Mouse (Mus musculus) lung, embryonic 14.5 days (tissue): ENCODE results near the gene Pip4p1. TPM values are rescaled to one million over a fixed set of nuclear protein-coding genes. Genes with fewer than 3 reads are reported as not detected.

ENCODE experiments used
- ATAC-seq: fragments of 200-750 bp; cut with Nextera tagmentation; 2 replicates; pipeline ENCODE4 v1.8.0; 2017; ENCODE audit warnings: mild to moderate bottlenecking, moderate TSS enrichment, moderate library complexity; ENCODE audit not compliant: insufficient read depth
- DNase-seq: peaks from one replicate; pipeline ENCODE4 v3.0.0-alpha.2; 2015
- H3K27ac ChIP-seq: fragments of 300-500 bp; sonication (generic); 2 replicates; pipeline ENCODE4 v1.5.1; 2014; ENCODE audit warnings: low read depth, mild to moderate bottlenecking, moderate library complexity
- H3K27me3 ChIP-seq: fragments of 300-500 bp; sonication (generic); 2 replicates; pipeline ENCODE4 v1.6.1; 2014; ENCODE audit warnings: low read length, control low read depth; ENCODE audit not compliant: insufficient read depth
- H3K36me3 ChIP-seq: fragments of 300-500 bp; sonication (generic); 2 replicates; pipeline ENCODE4 v1.6.1; 2014; ENCODE audit warnings: control low read depth; ENCODE audit not compliant: insufficient read depth
- H3K4me1 ChIP-seq: fragments of 300-500 bp; sonication (generic); 2 replicates; pipeline ENCODE4 v1.6.1; 2014; ENCODE audit warnings: antibody characterized with exemption, control low read depth; ENCODE audit not compliant: insufficient read depth
- H3K4me2 ChIP-seq: fragments of 300-500 bp; sonication (generic); 2 replicates; pipeline ENCODE4 v1.6.1; 2014; ENCODE audit warnings: mild to moderate bottlenecking
- H3K4me3 ChIP-seq: fragments of 300-500 bp; sonication (generic); 2 replicates; pipeline ENCODE4 v1.5.1; 2014; ENCODE audit warnings: low read depth, low read length
- H3K9ac ChIP-seq: fragments of 300-500 bp; sonication (generic); 2 replicates; pipeline ENCODE4 v1.6.1; 2014
- H3K9me3 ChIP-seq: fragments of 300-500 bp; sonication (generic); 2 replicates; pipeline ENCODE4 v1.6.1; 2016; ENCODE audit warnings: low read depth, low read length, control low read depth
- CTCF ChIP-seq: IDR thresholded peaks from 2 replicates; pipeline ENCODE4 v1.5.1; 2016; ENCODE audit warnings: antibody characterized with exemption, low read depth
- WGBS: fragments of 180-500 bp; shearing (Covaris S2); extraction: QIAGEN DNeasy Blood & Tissue Kit; methylation state at CpG from one replicate; pipeline ENCODE4 v1.1.7; 2014; 5-methylcytosine and 5-hydroxymethylcytosine counted together
- polyA plus RNA-seq: library from polyadenylated mRNA; unstranded; fragments of >200 nt; fragmentation: Nextera tagmentation; extraction: Ambion mirVana; gene quantifications from 2 replicates; pipeline ENCODE4 v1.2.1, GENCODE M21; 2014

Gene Pip4p1
- polyA plus RNA-seq, 1 experiment from 2014 or later, result 47.1 TPM

DNA sequence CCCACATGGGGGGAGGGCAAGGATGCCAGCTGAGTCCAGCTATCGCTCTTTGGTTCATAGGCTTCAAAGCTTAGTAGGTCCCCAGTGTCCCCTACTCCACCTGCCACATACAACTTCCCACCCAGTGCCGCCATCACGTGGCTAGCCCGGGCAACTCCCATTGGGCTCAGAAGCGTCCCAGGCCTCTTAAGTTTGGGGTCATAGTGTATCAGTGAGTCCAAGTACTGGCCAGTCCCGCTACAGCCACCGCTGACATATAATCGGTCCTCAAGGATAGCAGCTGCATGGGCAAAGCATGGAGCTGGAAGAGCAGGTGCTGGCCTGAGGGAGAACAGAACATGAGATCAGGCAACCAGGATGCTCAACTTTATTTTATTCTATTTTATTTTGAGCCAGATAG lies 39.0 kb downstream of the Pip4p1 start:
- no peak for TF ChIP-seq CTCF
- peaks cover 3% of the 10 kb centered on the region for H3K27me3 ChIP-seq
- ATAC-seq (no peak), DNase-seq (no peak)
- H3K27ac ChIP-seq, result no peak overlapping the region
- no peak overlapping the region for H3K4me2 ChIP-seq
- H3K36me3 ChIP-seq, result no peaks in the 10 kb centered on the region
- no peak overlapping the region for H3K9ac ChIP-seq
- H3K4me3 ChIP-seq, result no peak overlapping the region
- H3K4me1 ChIP-seq, result 0 out of 2 replicates have a peak, but pooled peaks cover 3% of the 10 kb centered on the region
- H3K9me3 ChIP-seq, result no peaks in the 10 kb centered on the region
- 89% methylated on average over 8 of the region's 8 CpGs for WGBS

DNA sequence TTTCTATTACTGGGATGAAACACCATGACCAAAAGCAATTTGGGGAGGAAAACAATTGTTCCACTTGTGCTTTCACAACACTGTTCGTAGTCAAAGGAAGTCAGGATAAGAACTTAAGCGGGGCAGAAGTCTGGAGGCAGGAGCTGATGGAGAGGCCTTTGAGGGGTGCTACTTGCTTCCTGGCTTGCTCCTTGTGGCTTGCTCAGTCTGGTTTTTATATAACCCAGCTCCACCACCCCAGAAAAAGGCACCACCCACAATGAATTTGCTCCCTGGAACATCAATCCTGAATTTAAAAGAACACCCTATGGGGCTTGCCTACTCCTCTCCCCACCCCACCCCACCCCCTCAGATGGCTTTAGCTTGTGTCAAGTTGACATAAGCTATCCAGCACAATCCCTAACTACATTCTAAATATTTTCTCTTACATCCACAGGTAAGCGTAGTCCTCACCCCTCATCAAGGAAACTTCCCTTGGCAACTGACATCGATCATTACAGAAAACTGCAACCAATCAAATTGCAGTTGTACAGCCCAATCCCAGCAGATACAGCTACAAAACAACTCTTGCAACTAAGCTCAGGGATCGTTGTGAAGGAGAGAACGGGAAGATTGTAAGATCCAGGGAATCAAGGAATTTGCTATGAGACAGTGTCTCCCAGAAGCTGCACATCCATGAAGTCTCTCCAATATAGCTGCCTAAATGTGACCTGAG lies 54.3 kb downstream of the Pip4p1 start:
- WGBS, result 83% methylated on average over 6 of the region's 6 CpGs

More for the DNA sequence above, 54.3 kb downstream of the Pip4p1 start:
- Histone ChIP-seq H3K4me3 (no peak overlapping the region), H3K36me3 (no peaks in the 10 kb centered on the region), H3K4me2 (no peak overlapping the region), H3K27ac (no peak overlapping the region), H3K9me3 (no peaks in the 10 kb centered on the region), H3K27me3 (no peaks in the 10 kb centered on the region), H3K4me1 (no peaks in the 10 kb centered on the region), H3K9ac (no peak overlapping the region)
- TF ChIP-seq CTCF, result no peak
- no peak for DNase-seq
- ATAC-seq, result no peak

Other genes starting within 250 kb of the Pip4p1 start
- not detected in 2 replicates for gene Olfr747, start 237.7 kb downstream of the Pip4p1 start, polyA plus RNA-seq
- gene Olfr748, start 223.5 kb downstream of the Pip4p1 start, polyA plus RNA-seq, result not detected in 2 replicates
- gene Olfr749, start 185.8 kb downstream of the Pip4p1 start, polyA plus RNA-seq, result not detected in 2 replicates
- 68.3 and 68.6 TPM in 2 replicates for gene Ttc5, start 145.3 kb downstream of the Pip4p1 start, polyA plus RNA-seq
- not detected in 2 replicates for gene Ccnb1ip1, start 123.1 kb downstream of the Pip4p1 start, polyA plus RNA-seq
- gene Parp2, start 123.0 kb downstream of the Pip4p1 start, polyA plus RNA-seq, result 71.0 and 74.7 TPM in 2 replicates
- gene Tep1, start 60.3 kb downstream of the Pip4p1 start, polyA plus RNA-seq, result 6.1 and 7.2 TPM in 2 replicates
- 0.26 and 0.29 TPM in 2 replicates for gene Klhl33, start 33.3 kb downstream of the Pip4p1 start, polyA plus RNA-seq
- gene Osgep, start 6.0 kb downstream of the Pip4p1 start, polyA plus RNA-seq, result 164 and 183 TPM in 2 replicates
- gene Apex1, start 5.9 kb downstream of the Pip4p1 start, polyA plus RNA-seq, result 272 and 273 TPM in 2 replicates
- gene Pnp, start 226 bp upstream of the Pip4p1 start, polyA plus RNA-seq, result 64.4 and 67.0 TPM in 2 replicates
- gene Gm49342, start 13.7 kb upstream of the Pip4p1 start, polyA plus RNA-seq, result not detected in 2 replicates
- gene Pnp2, start 25.1 kb upstream of the Pip4p1 start, polyA plus RNA-seq, result 0.42 and 0.76 TPM in 2 replicates
- gene Rnase10, start 76.9 kb upstream of the Pip4p1 start, polyA plus RNA-seq, result 0.45 TPM in 1 of 2 replicates, not detected in the other
- gene Rnase9, start 111.0 kb upstream of the Pip4p1 start, polyA plus RNA-seq, result not detected in 2 replicates
- gene Rnase11, start 119.3 kb upstream of the Pip4p1 start, polyA plus RNA-seq, result not detected in 2 replicates
- not detected in 2 replicates for gene Rnase12, start 126.8 kb upstream of the Pip4p1 start, polyA plus RNA-seq
- not detected in 2 replicates for gene Olfr750, start 143.6 kb upstream of the Pip4p1 start, polyA plus RNA-seq
- 27.6 and 29.6 TPM in 2 replicates for gene Rnase4, start 160.2 kb upstream of the Pip4p1 start, polyA plus RNA-seq
- gene Ang, start 160.3 kb upstream of the Pip4p1 start, polyA plus RNA-seq, result 5.2 and 5.6 TPM in 2 replicates
- gene Eddm3b, start 183.6 kb upstream of the Pip4p1 start, polyA plus RNA-seq, result not detected in 2 replicates
- gene Rnase6, start 193.1 kb upstream of the Pip4p1 start, polyA plus RNA-seq, result 1.2 and 1.4 TPM in 2 replicates
- gene Rnase1, start 215.9 kb upstream of the Pip4p1 start, polyA plus RNA-seq, result 0.50 TPM in 1 of 2 replicates, not detected in the other
- gene Rnase2b, start 231.4 kb upstream of the Pip4p1 start, polyA plus RNA-seq, result not detected in 2 replicates